In genomic region chr11:97040301-97041021, GRCm38 (mm10) we compare ENCODE assay signal across 8 mouse cellular contexts. TPM values are rescaled to one million over a fixed set of nuclear protein-coding genes. Genes with fewer than 3 reads are reported as not detected.
DNase-seq lines count a peak whose midpoint lies in the region; ATAC-seq and TF ChIP-seq lines count a peak whose summit lies in the region.

No protein-coding gene starts in this region.

- 56% methylated on average over 12 of the region's 12 CpGs for WGBS in limb, embryonic 11.5 days
- 54% methylated on average over 12 of the region's 12 CpGs for WGBS in neural tube, embryonic 15.5 days

- peak overlapping the region; percentile 48 for H3K4me3 ChIP-seq in left cerebral cortex, adult 2 months
- peak overlapping the region; percentile 55; the same call in 1 of the 2 replicates for H3K4me3 ChIP-seq in embryonic fibroblast, embryonic 13.5 days (ENCODE audit: insufficient read depth, low read length)
- H3K4me3 ChIP-seq in limb, embryonic 11.5 days (ENCODE audit: low read depth, low read length): peak overlapping the region; percentile 65; the same call in 1 of the 2 replicates
- peak overlapping the region; percentile 84 for H3K4me3 ChIP-seq in neural tube, embryonic 15.5 days (replicated peaks)

- no peak overlapping the region for H3K9ac ChIP-seq in limb, embryonic 11.5 days (ENCODE audit: low read length)
- H3K9ac ChIP-seq in neural tube, embryonic 15.5 days (replicated peaks): peak overlapping the region; percentile 47; the same call in 1 of the 2 replicates

- H3K4me1 ChIP-seq in embryonic fibroblast, embryonic 13.5 days (ENCODE audit: control insufficient read depth, insufficient read depth, low read length): no peaks in the 10 kb centered on the region; the same call in 1 of the 2 replicates
- H3K4me1 ChIP-seq in limb, embryonic 11.5 days (ENCODE audit: control insufficient read depth, insufficient read depth, low read length): no peaks in the 10 kb centered on the region; the same call in 1 of the 2 replicates
- peaks cover 21% of the 10 kb centered on the region for H3K4me1 ChIP-seq in neural tube, embryonic 15.5 days

- DNase-seq in left cerebral cortex, adult 2 months (ENCODE audit: extremely low spot score in 1 of 2, low spot score in 2 of 2): no peak
- DNase-seq in left cerebral cortex, adult 8-10 months (ENCODE audit: low spot score in 2 of 2): no peak
- DNase-seq in limb, embryonic 11.5 days (ENCODE audit: low spot score): no peak
- DNase-seq in urinary bladder, postnatal 14 days (ENCODE audit: low spot score): no peak
- DNase-seq in frontal cortex, postnatal 10 days (ENCODE audit: low spot score in 2 of 2): no peak
- DNase-seq in urinary bladder, postnatal 4 days (ENCODE audit: low spot score in 2 of 2): no peak

- no peaks in the 10 kb centered on the region for H3K9me3 ChIP-seq in limb, embryonic 11.5 days (ENCODE audit: control insufficient read depth, low read length)
- H3K9me3 ChIP-seq in neural tube, embryonic 15.5 days (replicated peaks): no peaks in the 10 kb centered on the region

- no peak for TF ChIP-seq POLR2A in embryonic fibroblast, embryonic 13.5 days (IDR thresholded peaks at IDR 0.05; ENCODE audit: low read depth, low read length)

- no peak overlapping the region for H3K27ac ChIP-seq in left cerebral cortex, adult 2 months
- H3K27ac ChIP-seq in embryonic fibroblast, embryonic 13.5 days (ENCODE audit: insufficient read depth, low read length): no peak overlapping the region
- no peak overlapping the region for H3K27ac ChIP-seq in limb, embryonic 11.5 days (replicated peaks; ENCODE audit: low read depth, low read length)
- no peak overlapping the region for H3K27ac ChIP-seq in neural tube, embryonic 15.5 days (replicated peaks)

- ATAC-seq in limb, embryonic 11.5 days (ENCODE audit: insufficient number of reproducible peaks, low FRiP score, low TSS enrichment, low read depth): no peak
- no peak for ATAC-seq in neural tube, embryonic 15.5 days (ENCODE audit: low FRiP score)

- intact Hi-C loops in left cerebral cortex, adult 2 months (cut with DNase I): no loop called here

- H3K36me3 ChIP-seq in limb, embryonic 11.5 days (ENCODE audit: control insufficient read depth, insufficient read depth, low read length): peaks cover 6% of the 10 kb centered on the region
- H3K36me3 ChIP-seq in neural tube, embryonic 15.5 days: peaks cover 14% of the 10 kb centered on the region

- no peaks in the 10 kb centered on the region for H3K27me3 ChIP-seq in limb, embryonic 11.5 days (ENCODE audit: control insufficient read depth, insufficient read depth, low read length)
- H3K27me3 ChIP-seq in neural tube, embryonic 15.5 days (replicated peaks): no peaks in the 10 kb centered on the region

- peak overlapping the region; percentile 84 for H3K4me2 ChIP-seq in limb, embryonic 11.5 days (ENCODE audit: low read depth, severe bottlenecking)
- peak overlapping the region; percentile 83 for H3K4me2 ChIP-seq in neural tube, embryonic 15.5 days

- no peak for TF ChIP-seq CTCF in left cerebral cortex, adult 2 months (IDR thresholded peaks at IDR 0.05)
- no peak for TF ChIP-seq CTCF in embryonic fibroblast, embryonic 13.5 days (IDR thresholded peaks at IDR 0.05; ENCODE audit: borderline replicate concordance, insufficient read depth, low read length)

RNA-seq across cellular contexts. Expression of gene Lrrc46, which starts 0.7 kb away (rescaled TPM):
- total RNA-seq in left cerebral cortex, adult 2 months (2021): under 1 TPM; 0.51 to 0.52 TPM
- total RNA-seq in left cerebral cortex, adult 8-10 months (2022): under 1 TPM in 3 of 4 experiments, not detected in 1; 0.28 to 0.91 (median 0.72) TPM
- polyA plus RNA-seq in embryonic fibroblast, embryonic 13.5 days (2011; ENCODE audit: insufficient read length, low read depth, missing spikeins): 0.65 and 0.87 TPM in 2 replicates
- 0.79 and 1.4 TPM in 2 replicates for polyA plus RNA-seq in limb, embryonic 11.5 days (2014; fragmentation: Nextera tagmentation; extraction: Ambion mirVana)
- polyA plus RNA-seq in neural tube, embryonic 15.5 days (2015; fragmentation: Nextera tagmentation; extraction: Ambion mirVana): 1.9 and 2.3 TPM in 2 replicates

RNA-seq across cellular contexts. Expression of gene Mrpl10, which starts 0.9 kb away (rescaled TPM):
- 10 to 100 TPM; 66.5 to 67.0 TPM for total RNA-seq in left cerebral cortex, adult 2 months (2021)
- total RNA-seq in left cerebral cortex, adult 8-10 months (2022): 10 to 100 TPM; 72.0 to 83.9 (median 75.5) TPM
- 62.8 and 64.8 TPM in 2 replicates for polyA plus RNA-seq in embryonic fibroblast, embryonic 13.5 days (2011; ENCODE audit: insufficient read length, low read depth, missing spikeins)
- polyA plus RNA-seq in limb, embryonic 11.5 days (2014; fragmentation: Nextera tagmentation; extraction: Ambion mirVana): 93.0 and 96.5 TPM in 2 replicates
- polyA plus RNA-seq in neural tube, embryonic 15.5 days (2015; fragmentation: Nextera tagmentation; extraction: Ambion mirVana): 63.7 and 67.4 TPM in 2 replicates

RNA-seq across cellular contexts. Expression of gene Osbpl7, which starts 10.0 kb away (rescaled TPM):
- total RNA-seq in left cerebral cortex, adult 2 months (2021): 10 to 100 TPM; 14.0 to 15.2 TPM
- 10 to 100 TPM; 14.1 to 19.1 (median 15.4) TPM for total RNA-seq in left cerebral cortex, adult 8-10 months (2022)
- 7.3 and 9.7 TPM in 2 replicates for polyA plus RNA-seq in embryonic fibroblast, embryonic 13.5 days (2011; ENCODE audit: insufficient read length, low read depth, missing spikeins)
- 5.8 and 6.3 TPM in 2 replicates for polyA plus RNA-seq in limb, embryonic 11.5 days (2014; fragmentation: Nextera tagmentation; extraction: Ambion mirVana)
- polyA plus RNA-seq in neural tube, embryonic 15.5 days (2015; fragmentation: Nextera tagmentation; extraction: Ambion mirVana): 10.4 and 12.7 TPM in 2 replicates

RNA-seq across cellular contexts. Expression of gene Scrn2, which starts 10.7 kb away (rescaled TPM):
- 1 to 10 TPM; 2.8 to 3.4 TPM for total RNA-seq in left cerebral cortex, adult 2 months (2021)
- total RNA-seq in left cerebral cortex, adult 8-10 months (2022): 1 to 10 TPM; 5.0 to 6.1 (median 5.4) TPM
- 6.9 and 9.7 TPM in 2 replicates for polyA plus RNA-seq in embryonic fibroblast, embryonic 13.5 days (2011; ENCODE audit: insufficient read length, low read depth, missing spikeins)
- 31.9 and 34.4 TPM in 2 replicates for polyA plus RNA-seq in limb, embryonic 11.5 days (2014; fragmentation: Nextera tagmentation; extraction: Ambion mirVana)
- 12.6 and 18.5 TPM in 2 replicates for polyA plus RNA-seq in neural tube, embryonic 15.5 days (2015; fragmentation: Nextera tagmentation; extraction: Ambion mirVana)

RNA-seq across cellular contexts. Expression of gene Sp6, which starts 27.3 kb away (rescaled TPM):
- total RNA-seq in left cerebral cortex, adult 2 months (2021): 1 to 10 TPM in 1 of 2 experiments, under 1 TPM in 1; 0.91 to 1.8 TPM
- 1 to 10 TPM; 1.1 to 2.0 (median 1.3) TPM for total RNA-seq in left cerebral cortex, adult 8-10 months (2022)
- 0.33 and 0.35 TPM in 2 replicates for polyA plus RNA-seq in embryonic fibroblast, embryonic 13.5 days (2011; ENCODE audit: insufficient read length, low read depth, missing spikeins)
- 2.1 and 2.4 TPM in 2 replicates for polyA plus RNA-seq in limb, embryonic 11.5 days (2014; fragmentation: Nextera tagmentation; extraction: Ambion mirVana)
- 0.23 and 0.52 TPM in 2 replicates for polyA plus RNA-seq in neural tube, embryonic 15.5 days (2015; fragmentation: Nextera tagmentation; extraction: Ambion mirVana)
